35 mouse cellular contexts compared by ENCODE assay signal in genomic region chr6:146963396-146964150, GRCm38 (mm10). TPM values are rescaled to one million over a fixed set of nuclear protein-coding genes. Genes with fewer than 3 reads are reported as not detected.
"Had no signal": no experiment of that assay in that cellular context is flagged by ENCODE, and none has a peak within 500 bp of the region (broad histone marks: within the 10 kb centered on the region; RNA-seq: fewer than 3 reads in every experiment).

No protein-coding gene starts in this region.

- H3K27ac ChIP-seq: gastrocnemius, adult 2 months; heart, adult 2 months; hindbrain, embryonic 10.5 days; hindbrain, embryonic 12.5 days; hindbrain, embryonic 14.5 days; intestine, embryonic 15.5 days; limb, embryonic 13.5 days; limb, embryonic 15.5 days; liver, embryonic 14.5 days had no signal

- H3K9me3 ChIP-seq: hindbrain, embryonic 10.5 days; hindbrain, embryonic 12.5 days; intestine, embryonic 15.5 days; limb, embryonic 13.5 days; limb, embryonic 15.5 days; liver, embryonic 12.5 days had no signal

- DNase-seq: gastrocnemius, adult 2 months; gastrocnemius, postnatal 10 days; gastrocnemius, postnatal 25 days; heart, adult 2 months; heart, postnatal 10 days; heart, postnatal 4 days; kidney, adult 18-20 months; kidney, adult 8-10 months; kidney, postnatal 10 days; kidney, postnatal 25 days; kidney, postnatal 4 days; layer of hippocampus, adult 9-11 months; layer of hippocampus, postnatal 36 days; left cerebral cortex, postnatal 4 days had no signal

- H3K36me3 ChIP-seq: hindbrain, embryonic 10.5 days; hindbrain, embryonic 12.5 days; intestine, embryonic 15.5 days; limb, embryonic 15.5 days; liver, embryonic 12.5 days had no signal

- H3K27me3 ChIP-seq: hindbrain, embryonic 12.5 days; intestine, embryonic 15.5 days; limb, embryonic 13.5 days; limb, embryonic 15.5 days; liver, embryonic 12.5 days had no signal

- H3K4me3 ChIP-seq: gastrocnemius, adult 2 months; heart, adult 2 months; hindbrain, embryonic 10.5 days; hindbrain, embryonic 12.5 days; intestine, embryonic 15.5 days; limb, embryonic 13.5 days; limb, embryonic 15.5 days; liver, embryonic 12.5 days had no signal

RNA-seq across cellular contexts. Expression of gene 1700034J05Rik, which starts 9.4 kb away (rescaled TPM):
- total RNA-seq: gastrocnemius, adult 2 months; gastrocnemius, postnatal 10 days; gastrocnemius, postnatal 25 days; gastrocnemius, postnatal 4 days; granulocyte monocyte progenitor cell, adult 5-6 weeks; heart, adult 2 months; heart, postnatal 10 days; heart, postnatal 25 days; heart, postnatal 4 days; layer of hippocampus, adult 18-20 months; layer of hippocampus, adult 8-10 months; layer of hippocampus, postnatal 14 days; layer of hippocampus, postnatal 36 days; left cerebral cortex, adult 18-20 months; left cerebral cortex, adult 8-10 months; left cerebral cortex, postnatal 10 days; left cerebral cortex, postnatal 25 days; left cerebral cortex, postnatal 4 days; liver, adult 2 months had no signal
- polyA plus RNA-seq: heart, adult 2 months; intestine, postnatal 0 days; limb, embryonic 11.5 days; liver, adult 2 months; liver, embryonic 14.5 days had no signal
